Mouse (Mus musculus) urinary bladder, postnatal 4 days (tissue): ENCODE measurements around the gene Stam.
"Not testable (repeated sequence)": the region's sequence is repeated elsewhere in the genome, so short reads cannot be mapped to it uniquely, and the experiment has no call there.

ENCODE experiments used
- DNase-seq, 2 experiments: peaks; one replicate each; pipeline ENCODE4 v3.0.0; 2021 to 2022; ENCODE audit warnings: low spot score in 2 of 2

Gene Stam

DNA sequence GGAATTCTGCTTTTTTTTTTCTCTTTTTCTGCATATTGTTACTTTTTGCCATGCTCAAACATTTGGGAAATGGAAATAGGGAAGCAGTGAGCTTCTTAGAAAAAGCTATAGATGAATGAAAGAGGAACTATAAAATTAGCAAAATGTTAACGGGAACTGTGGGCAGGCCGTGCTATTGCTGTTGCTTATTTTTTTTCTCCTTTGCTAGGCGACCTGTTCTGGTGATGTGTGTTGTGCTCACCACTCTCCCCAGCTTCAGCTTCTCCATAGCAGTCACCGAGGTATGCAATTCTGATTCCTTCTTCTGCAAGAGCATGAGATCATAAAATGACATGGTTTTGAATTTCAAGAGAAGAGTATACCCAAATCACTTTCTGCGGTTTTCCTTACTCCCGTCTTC, 118.1 kb downstream of the Stam start:
- no peak for DNase-seq

GRCm38 (mm10) chr2:14198325-14198903, 124.5 kb downstream of the Stam start:
- not testable (repeated sequence) for DNase-seq
